Mouse (Mus musculus) MEL (cell line): ENCODE measurements around the gene Camkk2. TPM values are rescaled to one million over a fixed set of nuclear protein-coding genes. Genes with fewer than 3 reads are reported as not detected.
A peak's percentile ranks its signal among the peaks of the same experiment; 100 is the strongest.

Experiments used
- DNase-seq: peaks from one replicate; pipeline ENCODE4 v3.0.0; 2011; ENCODE audit warnings: low read depth, low spot score
- H3K27ac ChIP-seq: 2 replicates; pipeline ENCODE4 v1.5.1; 2012; ENCODE audit warnings: low read depth, mild to moderate bottlenecking, control low read depth, low read length, moderate library complexity; ENCODE audit not compliant: control insufficient read depth
- H3K27me3 ChIP-seq, 2 experiments: fragments of 150-350 bp in 1 of 2; sonication (generic) in 1 of 2; 2 replicates each; pipeline ENCODE4 v1.6.1; 2012; ENCODE audit warnings: low read length in 2 of 2, mild to moderate bottlenecking in 2 of 2, improper control_type of control experiment in 1 of 2, moderate library complexity in 1 of 2; ENCODE audit not compliant: insufficient read depth in 2 of 2, control insufficient read depth in 1 of 2
- H3K36me3 ChIP-seq, 2 experiments: 2 replicates each; pipeline ENCODE4 v1.6.1; 2012 to 2014; ENCODE audit warnings: low read length in 2 of 2, improper control_type of control experiment in 1 of 2, inconsistent platforms in 1 of 2, mild to moderate bottlenecking in 1 of 2; ENCODE audit not compliant: insufficient read depth in 2 of 2, control insufficient read depth in 1 of 2
- H3K4me1 ChIP-seq, 2 experiments: fragments of 150-350 bp in 1 of 2; sonication (generic) in 1 of 2; 2 replicates each; pipeline ENCODE4 v1.6.1; 2012; ENCODE audit warnings: low read length in 2 of 2, improper control_type of control experiment in 1 of 2, mild to moderate bottlenecking in 1 of 2; ENCODE audit not compliant: insufficient read depth in 2 of 2, control insufficient read depth in 1 of 2
- H3K4me3 ChIP-seq, 2 experiments: fragments of 150-350 bp in 1 of 2; sonication (generic) in 1 of 2; 2 replicates each; pipeline ENCODE4 v1.5.1; 2012; ENCODE audit warnings: low read depth in 2 of 2, low read length in 2 of 2, mild to moderate bottlenecking in 2 of 2, moderate library complexity in 2 of 2, control low read depth in 1 of 2, improper control_type of control experiment in 1 of 2; ENCODE audit not compliant: control insufficient read depth in 1 of 2, insufficient read depth in 1 of 2
- H3K79me2 ChIP-seq: 2 replicates; pipeline ENCODE4 v1.6.1; 2012; ENCODE audit warnings: mild to moderate bottlenecking, low read length, moderate library complexity; ENCODE audit not compliant: control insufficient read depth, poor library complexity, insufficient read depth
- H3K9ac ChIP-seq: 2 replicates; pipeline ENCODE4 v1.6.1; 2012; ENCODE audit warnings: low read depth, mild to moderate bottlenecking, control low read depth, low read length, moderate library complexity; ENCODE audit not compliant: control insufficient read depth, poor library complexity, severe bottlenecking
- H3K9me3 ChIP-seq: fragments of 150-350 bp; sonication (generic); replicated peaks from 2 replicates; pipeline ENCODE4 v1.6.1; 2012; ENCODE audit warnings: mild to moderate bottlenecking, low read length, improper control_type of control experiment, moderate library complexity; ENCODE audit not compliant: insufficient read depth
- BHLHE40 ChIP-seq: IDR thresholded peaks from 2 replicates; pipeline ENCODE4 v1.6.1; 2012; ENCODE audit warnings: low read depth, mild to moderate bottlenecking, inconsistent platforms, low read length, improper control_type of control experiment, borderline replicate concordance
- CHD2 ChIP-seq: IDR thresholded peaks from 2 replicates; pipeline ENCODE4 v1.6.1; 2011; ENCODE audit warnings: low read length, improper control_type of control experiment
- CTCF ChIP-seq, 3 experiments: IDR thresholded peaks in 2 of 3; conservative IDR thresholded peaks in 1 of 3; 2 replicates each; pipeline ENCODE4 v1.5.1; 2011 to 2012; ENCODE audit warnings: low read length in 3 of 3, low read depth in 2 of 3, mild to moderate bottlenecking in 2 of 3, improper control_type of control experiment in 1 of 3, inconsistent platforms in 1 of 3, mixed read lengths in 1 of 3, moderate library complexity in 1 of 3; ENCODE audit not compliant: control insufficient read depth in 1 of 3, insufficient read depth in 1 of 3, poor library complexity in 1 of 3, severe bottlenecking in 1 of 3
- E2F4 ChIP-seq: IDR thresholded peaks from 2 replicates; pipeline ENCODE4 v1.6.1; 2011; ENCODE audit warnings: low read depth, low read length, improper control_type of control experiment, borderline replicate concordance
- ELF1 ChIP-seq: IDR thresholded peaks from 2 replicates; pipeline ENCODE4 v1.6.1; 2014; ENCODE audit warnings: low read depth, mild to moderate bottlenecking, inconsistent platforms, low read length, improper control_type of control experiment, moderate library complexity
- EP300 ChIP-seq, 2 experiments: IDR thresholded peaks; 2 replicates each; pipeline ENCODE4 v1.6.1; 2011; ENCODE audit warnings: improper control_type of control experiment in 2 of 2, low read length in 2 of 2, low read depth in 1 of 2, mild to moderate bottlenecking in 1 of 2
- ETS1 ChIP-seq: IDR thresholded peaks from 2 replicates; pipeline ENCODE4 v1.6.1; 2012; ENCODE audit warnings: low read depth, mild to moderate bottlenecking, inconsistent platforms, low read length, improper control_type of control experiment, moderate library complexity
- GABPA ChIP-seq: IDR thresholded peaks from 2 replicates; pipeline ENCODE4 v1.6.1; 2012; ENCODE audit warnings: low read depth, mild to moderate bottlenecking, inconsistent platforms, low read length, improper control_type of control experiment, moderate library complexity
- MAZ ChIP-seq: IDR thresholded peaks from 2 replicates; pipeline ENCODE4 v1.6.1; 2012; ENCODE audit warnings: low read depth, mild to moderate bottlenecking, inconsistent platforms, low read length, improper control_type of control experiment
- MXI1 ChIP-seq: IDR thresholded peaks from 2 replicates; pipeline ENCODE4 v1.6.1; 2011; ENCODE audit warnings: mild to moderate bottlenecking, low read depth, low read length, improper control_type of control experiment
- NELFE ChIP-seq: IDR thresholded peaks from 2 replicates; pipeline ENCODE4 v1.6.1; 2011; ENCODE audit warnings: low read depth, low read length, improper control_type of control experiment
- NRF1 ChIP-seq: IDR thresholded peaks from 2 replicates; pipeline ENCODE4 v1.6.1; 2014; ENCODE audit warnings: low read depth, mild to moderate bottlenecking, inconsistent platforms, low read length, improper control_type of control experiment, moderate library complexity; ENCODE audit not compliant: poor library complexity, insufficient read depth, severe bottlenecking
- POLR2AphosphoS2 ChIP-seq: IDR thresholded peaks from 2 replicates; pipeline ENCODE4 v1.6.1; 2011; ENCODE audit warnings: low read length, improper control_type of control experiment
- POLR2AphosphoS5 ChIP-seq: IDR thresholded peaks from 2 replicates; pipeline ENCODE4 v1.6.1; 2012; ENCODE audit warnings: low read depth, borderline replicate concordance, mild to moderate bottlenecking, inconsistent platforms, low read length, moderate library complexity, mixed read lengths
- RAD21 ChIP-seq: IDR thresholded peaks from 2 replicates; pipeline ENCODE4 v1.6.1; 2011; ENCODE audit warnings: mild to moderate bottlenecking, low read depth, low read length, improper control_type of control experiment
- SIN3A ChIP-seq: IDR thresholded peaks from 2 replicates; pipeline ENCODE4 v1.6.1; 2012; ENCODE audit warnings: low read length, improper control_type of control experiment, inconsistent platforms
- SMC3 ChIP-seq: IDR thresholded peaks from 2 replicates; pipeline ENCODE4 v1.6.1; 2011; ENCODE audit warnings: low read depth, low read length, improper control_type of control experiment
- TAL1 ChIP-seq: IDR thresholded peaks from 2 replicates; pipeline ENCODE4 v1.6.1; 2012; ENCODE audit warnings: mild to moderate bottlenecking, inconsistent platforms, low read length, moderate library complexity, mixed read lengths
- TCF12 ChIP-seq: IDR thresholded peaks from 2 replicates; pipeline ENCODE4 v1.6.1; 2014; ENCODE audit warnings: low read depth, mild to moderate bottlenecking, inconsistent platforms, low read length, improper control_type of control experiment, moderate library complexity
- USF1 ChIP-seq: IDR thresholded peaks from 2 replicates; pipeline ENCODE4 v1.6.1; 2014; ENCODE audit warnings: low read depth, mild to moderate bottlenecking, inconsistent platforms, low read length, improper control_type of control experiment, moderate library complexity
- USF2 ChIP-seq, 2 experiments: IDR thresholded peaks; 2 replicates each; pipeline ENCODE4 v1.6.1; 2011 to 2012; ENCODE audit warnings: improper control_type of control experiment in 2 of 2, low read length in 2 of 2, borderline replicate concordance in 1 of 2, inconsistent platforms in 1 of 2, low read depth in 1 of 2, mild to moderate bottlenecking in 1 of 2; ENCODE audit not compliant: insufficient read depth in 1 of 2
- ZKSCAN1 ChIP-seq: IDR thresholded peaks from 2 replicates; pipeline ENCODE4 v1.6.1; 2012; ENCODE audit warnings: low read depth, mild to moderate bottlenecking, inconsistent platforms, low read length, improper control_type of control experiment, moderate library complexity
- ZMIZ1 ChIP-seq: IDR thresholded peaks from 2 replicates; pipeline ENCODE4 v1.6.1; 2012; ENCODE audit warnings: low read depth, mild to moderate bottlenecking, inconsistent platforms, low read length, improper control_type of control experiment, moderate library complexity
- polyA plus RNA-seq, 2 experiments: library from polyadenylated mRNA; stranded (reverse) in 1 of 2; unstranded in 1 of 2; fragments of >175 nt in 1 of 2; fragments of >200 nt in 1 of 2; gene quantifications; 2 replicates each; pipeline versions ENCODE4 v1.2.1 to v1.2.4; 2012; ENCODE audit warnings: low replicate concordance in 2 of 2, low read depth in 1 of 2; ENCODE audit not compliant: insufficient read length in 2 of 2, insufficient read depth in 1 of 2, missing spikeins in 1 of 2
- total RNA-seq: library from RNA; depleted of rRNA; stranded (reverse); fragments of 300-350 nt; gene quantifications from 2 replicates; pipeline ENCODE4 v1.2.3, GENCODE M21; 2012

Camkk2 gene
- total and polyA plus RNA-seq, 3 experiments: 23.7 to 24.8 TPM; not detected in 1

GRCm38 (mm10) chr5:122704571-122704970 is 74.6 kb downstream of the Camkk2 start:
- Histone ChIP-seq H3K36me3 (peaks cover 0 to 59% of the 10 kb centered on the region in 2 experiments; a peak in 2 of 4 replicates), H3K9me3 (no peaks in the 10 kb centered on the region), H3K4me1 (peaks cover 31 to 53% of the 10 kb centered on the region in 2 experiments), H3K79me2 (peaks cover 7% of the 10 kb centered on the region), H3K4me3 (no peak overlapping the region), H3K9ac (no peak overlapping the region), H3K27ac (peak overlapping the region; percentile 38), H3K27me3 (no peaks in the 10 kb centered on the region)
- TF ChIP-seq TAL1: no peak
- TF ChIP-seq CHD2: no peak
- TF ChIP-seq NELFE: no peak
- peak in 1 of 2 experiments; percentile 55; a peak in 1 of 4 replicates for TF ChIP-seq EP300 (IDR thresholded peaks at IDR 0.05; ENCODE audit: low read depth in 1 of 2, low read length in 2 of 2)
- no peak for TF ChIP-seq ZMIZ1
- TF ChIP-seq MXI1: peak; percentile 26; the same call in 1 of the 2 replicates
- 0 out of 4 replicates have a peak, but pooled peaks of 1 of the 2 experiments have one; percentile 13 for TF ChIP-seq USF2 (IDR thresholded peaks at IDR 0.05; ENCODE audit: borderline replicate concordance in 1 of 2, insufficient read depth in 1 of 2, low read depth in 1 of 2, low read length in 2 of 2)
- no peak for TF ChIP-seq POLR2AphosphoS2
- no peak for TF ChIP-seq SMC3
- TF ChIP-seq POLR2AphosphoS5: no peak
- no peak for TF ChIP-seq E2F4
- TF ChIP-seq ELF1: no peak
- 0 out of 2 replicates have a peak, but pooled peaks have one; percentile 28 for TF ChIP-seq TCF12
- no peak for TF ChIP-seq NRF1
- TF ChIP-seq MAZ: no peak
- peak; percentile 22; the same call in 1 of the 2 replicates for TF ChIP-seq SIN3A
- no peak for TF ChIP-seq ZKSCAN1
- no peak for TF ChIP-seq RAD21
- TF ChIP-seq ETS1: 0 out of 2 replicates have a peak, but pooled peaks have one; percentile 7
- no peak for TF ChIP-seq CTCF (IDR thresholded peaks at IDR 0.05 in 2 of 3, conservative IDR thresholded peaks at IDR 0.05 in 1 of 3; ENCODE audit: control insufficient read depth in 1 of 3, insufficient read depth in 1 of 3, low read depth in 2 of 3, low read length in 3 of 3, poor library complexity in 1 of 3, severe bottlenecking in 1 of 3)
- TF ChIP-seq BHLHE40: 0 out of 2 replicates have a peak, but pooled peaks have one; percentile 31
- peak; percentile 68 for TF ChIP-seq USF1
- no peak for TF ChIP-seq GABPA
- no peak for DNase-seq
